Mouse (Mus musculus): ENCODE data around the gene 9530077C05Rik.
"Not testable (repeated sequence)": the region's sequence is repeated elsewhere in the genome, so short reads cannot be mapped to it uniquely, and the experiment has no call there.

9530077C05Rik gene

GRCm38 (mm10) chr9:22420491-22420890 is 9.2 kb downstream of the 9530077C05Rik start:
- DNase-seq = no peak

DNA sequence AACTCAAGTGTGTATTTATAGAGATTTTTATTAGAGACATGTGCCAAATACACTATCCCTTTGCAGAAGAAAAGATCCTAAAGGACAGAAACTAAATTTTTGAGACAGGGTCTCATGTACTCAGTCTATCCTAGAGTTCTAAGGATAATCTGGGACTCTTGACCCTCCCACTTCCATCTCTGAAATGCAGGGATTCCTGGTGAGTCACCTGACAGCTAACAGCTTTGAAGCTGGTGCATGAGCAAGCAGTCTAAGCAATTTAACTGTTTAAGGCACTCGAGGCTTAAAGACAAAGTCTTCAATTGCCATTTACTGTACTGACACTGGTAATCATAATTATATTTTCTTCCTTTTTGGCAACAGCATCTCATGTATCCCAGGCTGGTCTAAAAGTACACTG is 11.2 kb downstream of the 9530077C05Rik start:
- DNase-seq = no peak

DNA sequence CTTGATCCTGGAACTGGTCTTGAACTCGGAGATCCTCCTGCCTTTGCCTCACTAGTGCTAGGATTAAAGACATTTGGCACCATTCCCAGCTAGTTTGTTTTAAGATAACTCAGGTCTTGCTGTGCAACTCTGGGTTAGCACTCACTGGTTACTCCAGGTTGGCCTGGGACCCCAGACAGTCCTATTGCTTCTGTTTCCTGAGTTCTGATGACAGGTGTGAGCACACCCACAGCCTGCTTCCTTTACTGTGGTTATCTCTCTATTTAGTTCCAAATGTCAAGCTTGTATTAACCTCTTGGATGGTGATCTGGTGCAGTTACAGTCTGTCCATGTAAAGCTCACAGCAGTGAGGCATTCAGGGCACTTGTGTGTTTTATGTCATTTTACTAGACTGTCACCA is 12.2 kb downstream of the 9530077C05Rik start:
- no peak for DNase-seq

GRCm38 (mm10) chr9:22424196-22424595 is 12.9 kb downstream of the 9530077C05Rik start:
- DNase-seq = no peak

DNA sequence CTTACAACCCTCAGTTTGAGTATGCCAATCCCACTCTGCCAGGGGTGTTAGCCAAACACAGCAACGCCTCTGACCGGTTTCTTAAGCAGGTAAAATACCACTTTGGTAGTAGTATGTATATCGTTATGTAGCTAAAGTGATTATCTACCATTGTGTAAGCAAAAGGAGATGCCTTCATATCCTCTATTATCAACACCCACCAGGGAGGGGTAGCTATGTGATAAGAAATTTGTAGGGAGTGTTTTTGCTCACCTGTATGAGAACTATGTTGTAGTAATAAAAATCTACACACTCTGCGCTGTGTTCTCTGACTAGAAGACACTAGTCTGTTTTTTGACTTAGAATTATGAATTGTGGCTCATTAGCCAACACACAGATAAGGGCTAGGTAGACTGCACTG is 13.4 kb downstream of the 9530077C05Rik start:
- DNase-seq = no peak

- DNase-seq = no peak
These were observed 16.8 kb downstream of the 9530077C05Rik start for GRCm38 (mm10) chr9:22428028-22428665.

DNA sequence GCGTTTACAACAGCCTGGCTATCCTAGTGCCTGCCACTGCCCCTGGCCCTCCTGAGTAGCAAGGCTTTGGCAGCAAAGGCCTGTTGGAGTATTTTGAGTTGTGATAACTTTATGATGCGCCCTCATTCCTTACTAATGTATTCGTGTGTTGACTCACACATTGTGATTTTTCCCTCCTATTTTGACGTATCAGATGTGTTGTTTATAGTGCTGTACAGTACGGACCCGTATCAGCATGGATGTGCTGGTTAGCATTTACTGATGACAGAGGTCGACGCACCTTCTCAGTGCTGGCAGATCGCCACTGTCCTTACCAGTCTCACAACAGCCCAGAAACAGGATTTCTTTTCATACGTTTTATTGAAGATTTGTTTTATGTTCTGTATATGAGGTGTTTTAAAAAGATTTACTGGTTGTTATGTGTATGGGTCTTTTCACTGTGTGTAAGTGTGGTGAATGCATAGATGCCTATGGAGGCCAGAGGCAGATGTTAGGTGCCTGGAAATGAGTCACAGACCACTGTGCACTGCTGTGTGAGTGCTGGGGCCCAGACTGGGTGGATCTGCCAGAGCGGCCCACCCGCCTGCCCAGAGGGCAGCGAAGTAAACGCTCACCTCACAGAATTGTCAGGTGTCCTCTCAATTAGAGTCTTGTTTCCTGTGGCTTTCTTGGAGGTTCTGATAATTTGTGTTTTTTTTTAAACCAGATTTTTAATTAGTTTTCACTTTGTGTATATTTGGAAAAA is 17.5 kb downstream of the 9530077C05Rik start:
- DNase-seq = no peak

DNA sequence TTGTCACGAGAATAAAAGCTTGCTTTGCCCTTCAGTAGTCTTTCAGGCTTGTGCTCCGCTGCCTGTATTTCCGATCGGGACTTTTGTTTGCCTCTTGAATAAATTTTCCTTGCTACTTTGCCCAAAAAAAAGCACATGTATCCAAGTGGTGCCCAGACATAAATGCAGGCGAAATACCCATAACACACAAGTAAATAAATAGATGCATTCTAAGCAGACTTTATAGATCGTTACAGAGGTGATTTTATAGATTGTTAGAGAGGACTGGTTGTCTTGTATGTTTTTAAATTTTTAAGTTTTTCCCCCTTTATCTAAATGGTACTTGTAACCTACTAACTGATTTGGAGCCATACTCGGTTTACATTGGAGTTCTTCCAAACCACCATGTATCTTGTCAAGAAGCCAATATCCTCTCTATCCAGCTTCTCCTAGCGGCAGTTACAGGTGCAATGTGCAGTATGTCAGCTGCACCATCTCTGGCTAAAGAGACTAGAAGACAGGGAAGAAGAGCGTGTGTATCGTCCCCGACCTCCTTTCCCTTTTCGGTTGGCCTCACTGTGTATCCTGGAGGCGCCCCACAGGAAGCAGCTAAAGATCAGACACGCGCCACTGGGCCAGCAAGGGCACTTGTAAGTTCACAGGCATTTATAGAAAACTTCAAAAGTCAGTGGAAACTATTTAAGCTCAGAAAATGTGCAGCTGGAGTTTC is 18.4 kb downstream of the 9530077C05Rik start:
- peak; percentile 34 to 43 for DNase-seq

- DNase-seq = peak in 1 of 2 experiments; percentile 11
These were observed 19.1 kb downstream of the 9530077C05Rik start for GRCm38 (mm10) chr9:22430315-22430840.

DNA sequence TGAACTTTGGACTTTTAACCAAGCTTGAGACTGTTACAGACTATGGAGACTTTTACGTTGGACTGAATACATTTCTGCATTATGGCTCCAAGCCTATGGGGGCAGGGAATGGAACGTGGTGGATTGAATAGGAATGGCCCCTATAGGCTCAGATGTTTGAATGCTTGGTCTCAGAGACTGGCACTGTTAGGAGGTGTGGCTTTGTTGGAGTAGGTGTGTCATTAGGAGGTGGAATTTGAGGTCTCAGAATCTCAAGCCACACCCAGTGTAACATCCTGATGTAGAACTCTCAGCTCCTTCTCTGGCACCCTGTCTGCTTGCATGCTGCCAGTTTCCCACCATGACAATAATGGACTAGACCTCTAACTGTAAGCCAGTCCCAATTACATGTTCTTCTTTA is 21.9 kb downstream of the 9530077C05Rik start:
- no peak for DNase-seq

- no peak for DNase-seq
These were observed 22.8 kb downstream of the 9530077C05Rik start for GRCm38 (mm10) chr9:22434101-22434500.

DNA sequence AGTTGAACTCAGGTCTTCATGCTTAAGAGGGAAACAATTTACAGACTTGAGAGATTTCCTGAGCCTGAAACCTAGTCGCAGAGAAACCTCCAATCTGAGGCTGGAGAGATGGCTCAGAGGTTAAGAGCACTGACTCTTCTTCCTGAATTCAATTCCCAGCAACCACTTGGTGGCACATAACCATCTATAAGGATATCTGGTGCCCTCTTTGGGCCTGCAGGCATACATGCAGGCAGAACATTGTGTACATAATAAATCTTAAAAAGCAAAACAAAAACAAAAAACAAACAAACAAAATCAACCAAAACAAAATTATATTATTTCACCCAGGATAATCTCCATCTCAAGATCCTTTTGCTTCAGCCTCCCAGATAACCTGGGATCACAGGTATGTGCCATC is 27.5 kb downstream of the 9530077C05Rik start:
- DNase-seq = no peak

GRCm38 (mm10) chr9:22443157-22443556 is 31.8 kb downstream of the 9530077C05Rik start:
- no peak for DNase-seq

- no peak for DNase-seq
These were observed 33.8 kb downstream of the 9530077C05Rik start for GRCm38 (mm10) chr9:22445123-22445522.

GRCm38 (mm10) chr9:22447213-22447612 is 35.9 kb downstream of the 9530077C05Rik start:
- no peak for DNase-seq

- DNase-seq = no peak
These were observed 37.1 kb downstream of the 9530077C05Rik start for GRCm38 (mm10) chr9:22448420-22448819.

GRCm38 (mm10) chr9:22449209-22449608 is 37.9 kb downstream of the 9530077C05Rik start:
- no peak for DNase-seq

DNA sequence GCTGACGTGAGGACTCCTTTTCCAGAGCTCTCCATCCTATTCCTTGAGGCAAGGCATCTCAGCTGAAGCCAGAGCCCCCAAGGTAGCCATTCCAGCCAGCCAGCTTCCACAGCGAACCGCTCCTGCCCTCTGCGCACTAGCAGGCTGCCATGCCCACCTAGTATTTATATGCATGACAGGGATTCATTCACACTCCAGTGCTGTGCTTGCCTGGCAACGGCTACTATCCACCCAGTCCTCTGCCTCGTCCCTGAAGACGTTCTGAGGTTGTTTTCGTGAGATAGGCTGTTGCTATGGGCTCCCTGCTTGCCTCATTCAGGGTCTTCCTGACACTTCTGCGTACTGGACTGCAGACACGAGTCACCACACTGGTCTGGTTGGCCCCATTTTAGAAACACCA is 41.4 kb downstream of the 9530077C05Rik start:
- DNase-seq = no peak

DNA sequence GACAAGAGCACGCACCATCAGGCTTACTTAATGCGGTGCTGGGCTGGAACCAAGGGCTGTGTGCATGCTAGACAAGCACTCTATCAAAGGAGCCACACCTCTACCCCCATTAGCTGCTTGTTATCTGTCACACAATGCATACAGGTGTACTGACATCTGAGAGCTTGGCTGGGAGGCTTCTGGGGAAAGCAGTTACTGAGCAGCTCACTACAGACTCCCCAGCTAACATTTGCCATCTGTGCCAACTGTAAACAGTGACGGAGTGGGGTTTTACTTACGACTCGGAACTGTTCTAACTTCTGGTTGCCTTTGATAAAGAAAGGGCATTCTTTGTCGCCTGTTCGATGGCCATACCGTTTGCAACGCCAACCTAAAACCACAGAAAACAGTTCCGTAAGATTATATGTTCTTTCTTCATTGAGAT is 42.2 kb downstream of the 9530077C05Rik start:
- DNase-seq = no peak

GRCm38 (mm10) chr9:22453990-22454389 is 42.7 kb downstream of the 9530077C05Rik start, which contains the start of gene Gm17545:
Gm17545 (plus strand) TSS chr9:22454290.
- not testable (repeated sequence) for DNase-seq

DNA sequence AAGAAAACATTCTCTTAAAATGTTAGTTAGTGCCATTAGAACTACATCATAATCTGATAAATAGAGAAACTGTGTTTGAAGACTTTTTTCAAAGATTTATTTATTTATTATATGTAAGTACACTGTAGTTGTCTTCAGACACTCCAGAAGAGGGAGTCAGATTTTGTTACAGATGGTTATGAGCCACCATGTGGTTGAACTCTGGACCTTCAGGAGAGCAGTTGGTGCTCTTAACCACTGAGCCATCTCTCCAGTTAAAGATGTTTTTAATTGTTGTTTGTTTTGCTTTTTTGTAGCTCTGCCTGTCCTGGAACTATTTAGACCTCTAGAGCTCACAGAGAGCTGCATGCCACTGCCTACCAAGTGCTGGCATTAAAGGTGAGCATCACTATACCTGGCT is 43.7 kb downstream of the 9530077C05Rik start:
- DNase-seq = no peak

DNA sequence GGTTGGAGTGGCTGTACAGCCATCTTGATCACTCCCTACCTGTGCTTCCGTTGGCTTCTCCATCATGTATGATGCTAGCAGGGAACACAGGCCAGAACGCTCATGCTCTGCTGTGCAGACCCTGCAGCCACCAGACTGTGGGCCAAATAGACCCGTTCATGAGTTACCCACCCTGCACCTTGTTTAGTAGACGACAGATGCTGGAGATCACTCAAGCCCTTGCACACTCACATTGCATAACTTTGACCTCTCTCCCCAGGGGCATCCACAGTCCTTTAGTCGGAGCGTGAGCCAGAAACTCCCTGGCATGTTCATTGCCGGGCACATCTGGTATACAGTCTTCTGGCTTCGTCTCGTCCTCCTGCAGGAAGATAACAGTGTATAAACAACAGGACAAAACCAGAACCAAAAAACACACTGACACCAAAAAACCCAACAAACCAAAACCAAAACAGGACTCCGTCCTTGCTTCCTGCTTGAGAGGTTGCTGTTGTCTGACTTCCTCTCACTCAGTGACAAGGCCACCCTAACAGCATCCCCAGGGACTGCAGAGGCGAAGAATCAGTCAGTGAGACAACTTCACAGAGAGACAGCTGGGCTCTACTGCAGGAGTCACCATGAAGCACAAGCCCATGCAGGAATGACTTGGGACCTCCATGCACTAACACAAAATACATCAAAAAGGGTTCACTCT is 46.0 kb downstream of the 9530077C05Rik start:
- DNase-seq = peak; percentile 31 to 32

DNA sequence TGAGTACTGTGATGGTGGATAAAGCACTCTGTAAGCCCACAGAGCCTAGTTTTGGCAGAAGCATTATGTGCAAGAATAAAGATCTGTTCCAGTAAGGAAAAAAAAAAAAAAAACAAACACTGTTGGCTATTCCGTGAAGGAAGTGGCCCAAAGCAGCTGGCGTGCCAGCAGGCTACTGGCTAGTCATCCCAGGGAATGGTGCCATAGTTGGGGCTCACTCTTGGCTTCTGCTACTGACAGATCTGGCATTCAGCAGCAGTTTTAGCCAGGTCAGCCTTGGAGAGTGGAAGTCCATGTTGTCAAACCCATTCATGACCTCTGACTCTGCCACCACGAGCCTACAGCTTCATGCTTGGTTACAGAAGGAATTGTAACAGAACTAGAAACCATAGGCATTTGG is 50.6 kb downstream of the 9530077C05Rik start:
- no peak for DNase-seq

All from spleen, adult 18-20 months (tissue).